Mouse (Mus musculus) intestine, postnatal 0 days (tissue): Measurements from ENCODE around the gene Acbd6. TPM values are rescaled to one million over a fixed set of nuclear protein-coding genes. Genes with fewer than 3 reads are reported as not detected.

Experiments
- ATAC-seq: fragments of 200-750 bp; cut with Nextera tagmentation; 2 replicates; pipeline ENCODE4 v1.8.0; 2017; ENCODE audit warnings: mild to moderate bottlenecking, moderate TSS enrichment, moderate library complexity
- H3K27ac ChIP-seq: fragments of 300-500 bp; sonication (generic); 2 replicates; pipeline ENCODE4 v1.5.1; 2014; ENCODE audit warnings: mild to moderate bottlenecking, low read depth, low read length, moderate library complexity
- H3K27me3 ChIP-seq: fragments of 300-500 bp; sonication (generic); replicated peaks from 2 replicates; pipeline ENCODE4 v1.6.1; 2014; ENCODE audit warnings: low read length, mixed read lengths; ENCODE audit not compliant: control insufficient read depth, insufficient read depth
- H3K36me3 ChIP-seq: fragments of 300-500 bp; sonication (generic); 2 replicates; pipeline ENCODE4 v1.6.1; 2014; ENCODE audit warnings: mild to moderate bottlenecking, moderate library complexity; ENCODE audit not compliant: control insufficient read depth, insufficient read depth
- H3K4me1 ChIP-seq: fragments of 300-500 bp; sonication (generic); replicated peaks from 2 replicates; pipeline ENCODE4 v1.6.1; 2014; ENCODE audit warnings: antibody characterized with exemption, low read length, mixed read lengths; ENCODE audit not compliant: control insufficient read depth, insufficient read depth
- H3K4me2 ChIP-seq: fragments of 300-500 bp; sonication (generic); replicated peaks from 2 replicates; pipeline ENCODE4 v1.6.1; 2014; ENCODE audit warnings: low read depth, mild to moderate bottlenecking, moderate library complexity
- H3K4me3 ChIP-seq: fragments of 300-500 bp; sonication (generic); 2 replicates; pipeline ENCODE4 v1.5.1; 2014; ENCODE audit warnings: low read depth, low read length
- H3K9ac ChIP-seq: fragments of 300-500 bp; sonication (generic); 2 replicates; pipeline ENCODE4 v1.6.1; 2014; ENCODE audit warnings: mild to moderate bottlenecking, low read depth, low read length
- H3K9me3 ChIP-seq: fragments of 300-500 bp; sonication (generic); 2 replicates; pipeline ENCODE4 v1.6.1; 2016; ENCODE audit warnings: mixed run types; ENCODE audit not compliant: control insufficient read depth
- CTCF ChIP-seq: sonication (generic); IDR thresholded peaks from 2 replicates; pipeline ENCODE4 v1.5.1; 2016; ENCODE audit warnings: low read depth, mild to moderate bottlenecking, control low read depth, antibody characterized with exemption, moderate library complexity
- WGBS: fragments of 180-500 bp; shearing (Covaris S2); extraction: QIAGEN DNeasy Blood & Tissue Kit; methylation state at CpG from one replicate; pipeline ENCODE4 v1.1.7; 2014; 5-methylcytosine and 5-hydroxymethylcytosine counted together
- polyA plus RNA-seq: library from polyadenylated mRNA; unstranded; fragments of >200 nt; fragmentation: Nextera tagmentation; extraction: Ambion mirVana; gene quantifications from 2 replicates; pipeline ENCODE4 v1.2.1, GENCODE M21; 2015

Gene Acbd6
- polyA plus RNA-seq, 1 experiment from 2014 or later = 49.4 TPM

DNA sequence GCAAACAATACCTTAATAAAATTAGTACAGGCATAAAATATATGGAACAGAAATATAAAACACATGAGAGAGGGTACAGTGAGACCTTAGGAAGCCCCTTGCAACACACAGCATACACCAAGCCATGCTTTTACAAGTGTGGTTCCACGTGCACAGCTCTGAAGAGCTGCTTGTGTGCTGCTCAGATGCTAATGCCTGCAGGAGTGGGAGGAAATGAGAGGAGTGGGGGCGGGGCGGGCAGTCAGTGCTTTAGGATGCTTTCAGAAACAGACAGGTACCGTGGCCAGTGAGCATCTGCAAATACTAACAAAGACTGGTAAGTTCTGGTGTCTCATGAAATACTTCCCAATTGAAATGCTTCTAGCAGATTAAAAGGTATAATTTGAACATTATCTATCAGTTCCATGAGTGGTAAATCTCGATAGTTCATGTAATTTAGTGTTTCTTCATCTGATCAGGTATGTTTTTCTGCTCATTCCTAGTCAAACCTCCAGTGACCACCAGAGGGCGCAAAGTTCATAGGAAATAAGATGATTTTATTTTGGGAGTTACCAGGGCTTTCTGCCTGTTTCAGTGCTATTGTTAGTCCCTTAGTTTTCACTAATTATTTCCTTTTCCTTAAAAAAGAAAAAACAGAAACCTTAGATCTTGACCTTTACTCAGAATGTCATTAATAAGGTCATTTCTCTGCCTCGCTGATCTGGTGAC lies 17.2 kb downstream of the Acbd6 start:
- no peaks in the 10 kb centered on the region for H3K4me1 ChIP-seq
- no peak overlapping the region for H3K27ac ChIP-seq
- no peak overlapping the region for H3K9ac ChIP-seq
- no peak overlapping the region for H3K4me2 ChIP-seq
- ATAC-seq = no peak
- H3K9me3 ChIP-seq = no peaks in the 10 kb centered on the region
- no peaks in the 10 kb centered on the region for H3K27me3 ChIP-seq
- H3K4me3 ChIP-seq = no peak overlapping the region
- 24% methylated on average over 7 of the region's 7 CpGs for WGBS
- TF ChIP-seq CTCF = peak; percentile 79
- 0 out of 2 replicates have a peak, but pooled peaks cover 6% of the 10 kb centered on the region for H3K36me3 ChIP-seq

DNA sequence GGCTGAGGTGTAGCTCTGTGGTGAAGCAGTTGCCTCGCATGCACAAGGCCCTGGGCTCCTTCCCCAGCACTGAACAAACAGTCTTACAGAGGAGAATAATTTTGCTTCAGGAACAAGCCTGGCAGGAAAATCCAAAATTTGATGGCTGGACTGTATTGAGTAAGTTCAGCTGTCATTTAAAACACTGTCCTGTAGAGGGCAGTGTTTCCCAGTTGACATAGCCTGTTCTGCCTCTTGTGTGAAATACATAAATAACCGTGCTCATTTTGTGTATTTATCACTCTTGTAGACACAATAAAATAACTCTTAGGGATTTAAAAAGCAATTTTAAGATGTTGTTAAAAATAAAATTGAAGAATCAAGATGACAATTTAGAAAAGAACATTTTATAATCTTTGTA lies 18.5 kb downstream of the Acbd6 start:
- peak; percentile 83 for TF ChIP-seq CTCF
- no peak for ATAC-seq
- 0 out of 2 replicates have a peak, but pooled peaks cover 6% of the 10 kb centered on the region for H3K36me3 ChIP-seq
- H3K27me3 ChIP-seq = no peaks in the 10 kb centered on the region
- H3K9ac ChIP-seq = no peak overlapping the region
- H3K4me3 ChIP-seq = no peak overlapping the region
- H3K27ac ChIP-seq = no peak overlapping the region
- no peaks in the 10 kb centered on the region for H3K9me3 ChIP-seq
- no peaks in the 10 kb centered on the region for H3K4me1 ChIP-seq
- 22% methylated on average over 2 of the region's 2 CpGs for WGBS
- H3K4me2 ChIP-seq = no peak overlapping the region

DNA sequence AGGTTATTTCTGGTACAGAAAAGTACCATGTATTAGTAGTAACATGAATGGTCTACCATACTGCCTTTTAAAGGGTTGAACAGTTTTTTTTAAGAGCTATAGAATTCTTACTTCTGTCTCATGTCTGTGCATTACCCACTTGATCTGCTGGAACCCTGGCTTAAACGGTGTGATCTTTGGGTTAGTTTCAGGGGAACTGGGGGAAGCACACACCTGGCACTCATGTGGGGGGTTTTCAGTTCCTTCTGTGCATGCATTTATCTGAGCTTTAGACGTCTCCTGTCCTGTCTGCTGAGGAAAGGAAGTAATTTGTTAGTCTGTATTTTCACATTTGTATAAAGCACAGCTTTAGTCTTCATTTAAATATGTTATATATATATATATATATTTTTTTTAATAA lies 19.4 kb downstream of the Acbd6 start:
- Histone ChIP-seq H3K27me3 (no peaks in the 10 kb centered on the region), H3K4me3 (no peak overlapping the region), H3K4me2 (no peak overlapping the region), H3K27ac (no peak overlapping the region), H3K36me3 (0 out of 2 replicates have a peak, but pooled peaks cover 6% of the 10 kb centered on the region), H3K9ac (no peak overlapping the region), H3K4me1 (no peaks in the 10 kb centered on the region), H3K9me3 (no peaks in the 10 kb centered on the region)
- no peak for TF ChIP-seq CTCF
- 81% methylated on average over 2 of the region's 2 CpGs for WGBS
- no peak for ATAC-seq

DNA sequence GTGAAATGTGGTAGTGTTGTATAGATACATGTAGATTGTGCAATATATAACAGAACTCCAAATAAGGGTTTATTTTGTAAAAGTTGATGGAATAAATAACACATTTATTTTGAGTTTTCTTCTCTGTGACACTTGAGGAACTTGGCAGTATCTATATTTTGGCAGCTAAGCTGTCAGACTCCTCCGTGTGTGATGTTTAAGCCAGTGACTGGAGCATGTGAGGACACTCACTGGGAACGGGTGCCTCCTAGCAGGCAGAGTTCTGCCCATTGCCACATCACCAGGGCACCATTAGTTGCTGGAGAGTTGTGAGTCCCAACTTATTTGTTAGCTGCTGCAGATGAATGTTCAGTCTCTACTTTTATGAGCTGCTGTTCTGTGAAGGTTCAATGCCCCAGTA lies 30.0 kb downstream of the Acbd6 start:
- H3K27me3 ChIP-seq = no peaks in the 10 kb centered on the region
- no peak for TF ChIP-seq CTCF
- H3K9me3 ChIP-seq = no peaks in the 10 kb centered on the region
- H3K36me3 ChIP-seq = 0 out of 2 replicates have a peak, but pooled peaks cover 3% of the 10 kb centered on the region
- H3K4me3 ChIP-seq = no peak overlapping the region
- H3K27ac ChIP-seq = no peak overlapping the region
- ATAC-seq = no peak
- no peak overlapping the region for H3K4me2 ChIP-seq
- WGBS = 79% methylated on average over 2 of the region's 2 CpGs
- H3K9ac ChIP-seq = no peak overlapping the region
- H3K4me1 ChIP-seq = no peaks in the 10 kb centered on the region; the same call in 1 of the 2 replicates

DNA sequence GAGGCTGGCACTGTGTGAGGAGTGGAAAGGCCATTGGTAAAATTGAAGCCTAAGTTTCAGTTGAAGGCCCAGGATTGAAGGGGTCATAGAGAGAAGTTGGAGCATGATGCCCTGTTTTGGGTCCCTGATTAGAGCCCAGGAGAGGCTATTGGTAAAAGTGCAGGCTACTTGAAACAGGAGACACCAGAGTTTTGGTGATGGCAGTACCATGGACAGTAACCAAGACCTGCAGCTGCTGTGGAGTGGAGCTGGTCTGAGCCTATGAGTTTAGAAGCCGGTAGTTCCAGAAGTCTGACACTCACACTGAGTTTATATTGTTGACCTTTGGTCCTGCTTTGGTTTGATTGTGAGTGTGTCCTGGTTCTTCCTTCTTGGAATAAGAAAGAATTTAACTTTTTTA lies 36.2 kb downstream of the Acbd6 start:
- Histone ChIP-seq H3K9ac (no peak overlapping the region), H3K4me2 (no peak overlapping the region), H3K27ac (no peak overlapping the region), H3K36me3 (no peaks in the 10 kb centered on the region), H3K4me1 (no peaks in the 10 kb centered on the region), H3K4me3 (no peak overlapping the region), H3K27me3 (no peaks in the 10 kb centered on the region), H3K9me3 (no peaks in the 10 kb centered on the region)
- no peak for ATAC-seq
- WGBS = 10% methylated on average over 1 of the region's 1 CpGs
- TF ChIP-seq CTCF = no peak

DNA sequence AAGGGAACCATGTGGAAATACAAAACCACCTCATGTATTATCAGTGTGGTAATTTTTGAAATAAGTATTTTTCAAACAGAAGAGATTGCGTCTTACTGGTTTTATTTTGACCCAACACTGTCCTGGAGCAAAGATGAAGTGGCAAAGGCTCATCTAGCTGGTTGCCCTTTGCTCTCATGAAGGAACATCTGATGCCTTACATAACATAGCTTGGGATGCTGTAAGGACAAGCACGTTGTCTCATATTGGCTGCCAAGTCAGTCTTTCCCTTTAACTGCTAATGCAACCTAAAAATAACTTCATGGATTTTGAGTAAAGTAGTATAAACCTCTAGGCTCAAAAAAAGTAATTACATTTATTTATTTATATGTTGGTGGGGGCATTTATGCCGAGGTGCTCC lies 38.7 kb downstream of the Acbd6 start:
- Histone ChIP-seq H3K4me1 (no peaks in the 10 kb centered on the region), H3K36me3 (no peaks in the 10 kb centered on the region), H3K9me3 (no peaks in the 10 kb centered on the region), H3K27me3 (no peaks in the 10 kb centered on the region), H3K9ac (no peak overlapping the region), H3K4me3 (no peak overlapping the region), H3K27ac (no peak overlapping the region), H3K4me2 (no peak overlapping the region)
- 86% methylated on average over 3 of the region's 3 CpGs for WGBS
- ATAC-seq = no peak
- no peak for TF ChIP-seq CTCF
